In genomic region chr9:75238179-75238578, GRCm38 (mm10) we compare ENCODE assay signal across 17 mouse cellular contexts. TPM values are rescaled to one million over a fixed set of nuclear protein-coding genes. Genes with fewer than 3 reads are reported as not detected.
"Had no signal": no experiment of that assay in that cellular context is flagged by ENCODE, and none has a peak within 500 bp of the region (broad histone marks: within the 10 kb centered on the region; RNA-seq: fewer than 3 reads in every experiment).

No protein-coding gene starts in this region.

- H3K36me3 ChIP-seq: liver, embryonic 12.5 days; liver, embryonic 15.5 days; midbrain, embryonic 13.5 days; midbrain, embryonic 15.5 days; neural tube, embryonic 12.5 days; stomach, embryonic 15.5 days had no signal

- H3K9me3 ChIP-seq: liver, embryonic 12.5 days; liver, embryonic 15.5 days; midbrain, embryonic 13.5 days; midbrain, embryonic 15.5 days; neural tube, embryonic 12.5 days; stomach, embryonic 15.5 days had no signal

- DNase-seq: liver, postnatal 0 days; lung, embryonic 14.5 days; lung, postnatal 14 days; right cerebral cortex, postnatal 14 days; thymus, adult 2 months; thymus, postnatal 25 days; thymus, postnatal 4 days had no signal

- H3K4me1 ChIP-seq: liver, embryonic 12.5 days; liver, embryonic 15.5 days; midbrain, embryonic 13.5 days; midbrain, embryonic 15.5 days; neural tube, embryonic 12.5 days; stomach, embryonic 15.5 days had no signal

- H3K4me3 ChIP-seq: liver, embryonic 12.5 days; liver, embryonic 15.5 days; megakaryocyte, embryonic 14.5 days; midbrain, embryonic 13.5 days; midbrain, embryonic 15.5 days; neural tube, embryonic 12.5 days; stomach, embryonic 15.5 days had no signal

- ATAC-seq: liver, embryonic 12.5 days; liver, postnatal 0 days; lung, postnatal 0 days; midbrain, embryonic 13.5 days; midbrain, embryonic 15.5 days had no signal

- H3K27me3 ChIP-seq: stomach, embryonic 15.5 days had no signal

- H3K27ac ChIP-seq: liver, embryonic 12.5 days; liver, embryonic 15.5 days; macrophage; midbrain, embryonic 13.5 days; midbrain, embryonic 15.5 days; neural tube, embryonic 12.5 days had no signal

- H3K4me2 ChIP-seq: liver, embryonic 12.5 days; liver, embryonic 15.5 days; midbrain, embryonic 11.5 days; midbrain, embryonic 13.5 days; midbrain, embryonic 15.5 days; neural tube, embryonic 12.5 days; stomach, embryonic 15.5 days had no signal

- H3K9ac ChIP-seq: liver, embryonic 12.5 days; liver, embryonic 15.5 days; liver, postnatal 0 days; lung, embryonic 14.5 days; midbrain, embryonic 13.5 days; midbrain, embryonic 15.5 days; neural tube, embryonic 12.5 days; stomach, embryonic 15.5 days had no signal

RNA-seq across cellular contexts. Expression of gene Myo5c, which starts 6.4 kb away (rescaled TPM):
- polyA plus RNA-seq: macrophage had no signal
